Mouse (Mus musculus) CH12.LX (cell line): ENCODE data around the gene Tmem223. TPM values are rescaled to one million over a fixed set of nuclear protein-coding genes. Genes with fewer than 3 reads are reported as not detected.

Source experiments
- DNase-seq: peaks from one replicate; pipeline ENCODE4 v3.0.0-alpha.2; 2013; ENCODE audit errors: extremely low read depth
- H3K27ac ChIP-seq: 2 replicates; pipeline ENCODE4 v1.5.1; 2012; ENCODE audit warnings: low read depth, mild to moderate bottlenecking, control low read depth, moderate library complexity; ENCODE audit not compliant: insufficient read depth
- H3K27me3 ChIP-seq: replicated peaks from 2 replicates; pipeline ENCODE3; 2012; ENCODE audit warnings: inconsistent platforms
- H3K36me3 ChIP-seq, 2 experiments: replicated peaks in 1 of 2; 2 replicates each; pipeline versions ENCODE3 to v1.6.1; 2012; ENCODE audit warnings: inconsistent platforms in 1 of 2, low read length in 1 of 2, mild to moderate bottlenecking in 1 of 2, mixed read lengths in 1 of 2, moderate library complexity in 1 of 2; ENCODE audit not compliant: control insufficient read depth in 1 of 2, insufficient read depth in 1 of 2
- H3K4me1 ChIP-seq, 2 experiments: 2 replicates each; pipeline ENCODE4 v1.6.1; 2012; ENCODE audit warnings: inconsistent platforms in 1 of 2, moderate library complexity in 1 of 2; ENCODE audit not compliant: insufficient read depth in 2 of 2, control insufficient read depth in 1 of 2
- H3K4me2 ChIP-seq: 2 replicates; pipeline ENCODE4 v1.6.1; 2012; ENCODE audit warnings: low read depth, mild to moderate bottlenecking, control low read depth; ENCODE audit not compliant: poor library complexity, insufficient read depth, severe bottlenecking
- H3K4me3 ChIP-seq, 3 experiments: fragments of 150-350 bp in 1 of 3; sonication (generic) in 1 of 3; replicated peaks in 1 of 3; 2 replicates each; pipeline versions ENCODE3 to v1.5.1; 2011 to 2012; ENCODE audit warnings: low read depth in 2 of 3, low read length in 2 of 3, mild to moderate bottlenecking in 2 of 3, moderate library complexity in 2 of 3, control low read depth in 1 of 3, improper control_type of control experiment in 1 of 3, inconsistent platforms in 1 of 3, mixed read lengths in 1 of 3; ENCODE audit not compliant: poor library complexity in 1 of 3
- H3K79me2 ChIP-seq: replicated peaks from 2 replicates; pipeline ENCODE4 v1.6.1; 2012; ENCODE audit warnings: mild to moderate bottlenecking, moderate library complexity; ENCODE audit not compliant: control insufficient read depth, poor library complexity, insufficient read depth, severe bottlenecking; ENCODE audit errors: extremely low read depth
- H3K9ac ChIP-seq: 2 replicates; pipeline ENCODE4 v1.6.1; 2012; ENCODE audit warnings: low read depth, mild to moderate bottlenecking, control low read depth, moderate library complexity; ENCODE audit not compliant: insufficient read depth
- H3K9me3 ChIP-seq: replicated peaks from 2 replicates; pipeline ENCODE3; 2012; ENCODE audit warnings: low read length, inconsistent platforms, mixed read lengths
- BHLHE40 ChIP-seq: IDR thresholded peaks from 2 replicates; pipeline ENCODE4 v1.6.1; 2011; ENCODE audit warnings: mild to moderate bottlenecking, low read depth, low read length, improper control_type of control experiment
- CHD2 ChIP-seq: IDR thresholded peaks from 2 replicates; pipeline ENCODE4 v1.6.1; 2011; ENCODE audit warnings: low read length, improper control_type of control experiment
- CTCF ChIP-seq, 2 experiments: IDR thresholded peaks in 1 of 2; conservative IDR thresholded peaks in 1 of 2; 2 replicates each; pipeline ENCODE4 v1.5.1; 2011 to 2012; ENCODE audit warnings: low read depth in 2 of 2, low read length in 2 of 2, improper control_type of control experiment in 1 of 2, inconsistent platforms in 1 of 2, mild to moderate bottlenecking in 1 of 2, moderate library complexity in 1 of 2
- E2F4 ChIP-seq: IDR thresholded peaks from 2 replicates; pipeline ENCODE4 v1.6.1; 2011; ENCODE audit warnings: low read depth, low read length, improper control_type of control experiment; ENCODE audit not compliant: insufficient replicate concordance
- ELF1 ChIP-seq: IDR thresholded peaks from 2 replicates; pipeline ENCODE4 v1.6.1; 2014; ENCODE audit warnings: low read depth, mild to moderate bottlenecking, inconsistent platforms, low read length, improper control_type of control experiment
- GABPA ChIP-seq: IDR thresholded peaks from 2 replicates; pipeline ENCODE4 v1.6.1; 2012; ENCODE audit warnings: low read depth, low read length, improper control_type of control experiment, inconsistent platforms; ENCODE audit not compliant: insufficient replicate concordance
- HCFC1 ChIP-seq: IDR thresholded peaks from 2 replicates; pipeline ENCODE4 v1.6.1; 2012; ENCODE audit warnings: low read depth, mild to moderate bottlenecking, inconsistent platforms, low read length, improper control_type of control experiment
- IRF4 ChIP-seq: IDR thresholded peaks from 2 replicates; pipeline ENCODE4 v1.6.1; 2014; ENCODE audit warnings: low read depth, mild to moderate bottlenecking, inconsistent platforms, low read length, improper control_type of control experiment
- JUND ChIP-seq: conservative IDR thresholded peaks from 2 replicates; pipeline ENCODE4 v1.6.1; 2011; ENCODE audit warnings: low read depth, low read length, improper control_type of control experiment
- KAT2A ChIP-seq: IDR thresholded peaks from 2 replicates; pipeline ENCODE4 v1.6.1; 2012; ENCODE audit warnings: low read length, improper control_type of control experiment, inconsistent platforms; ENCODE audit not compliant: insufficient replicate concordance
- MAX ChIP-seq: IDR thresholded peaks from 2 replicates; pipeline ENCODE4 v1.6.1; 2011; ENCODE audit warnings: low read length, improper control_type of control experiment
- MEF2A ChIP-seq: IDR thresholded peaks from 2 replicates; pipeline ENCODE4 v1.6.1; 2014; ENCODE audit warnings: low read depth, mild to moderate bottlenecking, inconsistent platforms, low read length, improper control_type of control experiment, borderline replicate concordance
- MYC ChIP-seq: IDR thresholded peaks from 2 replicates; pipeline ENCODE4 v1.6.1; 2011; ENCODE audit warnings: low read depth, mild to moderate bottlenecking, improper control_type of control experiment, low read length
- NRF1 ChIP-seq: IDR thresholded peaks from 2 replicates; pipeline ENCODE4 v1.6.1; 2014; ENCODE audit warnings: low read depth, mild to moderate bottlenecking, inconsistent platforms, low read length, improper control_type of control experiment, moderate library complexity
- POLR2A ChIP-seq: IDR thresholded peaks from 2 replicates; pipeline ENCODE4 v1.6.1; 2011; ENCODE audit warnings: low read depth, mild to moderate bottlenecking, improper control_type of control experiment, low read length
- POLR2AphosphoS2 ChIP-seq: IDR thresholded peaks from 2 replicates; pipeline ENCODE4 v1.6.1; 2011; ENCODE audit warnings: low read depth, low read length, improper control_type of control experiment
- SIN3A ChIP-seq: IDR thresholded peaks from 2 replicates; pipeline ENCODE4 v1.6.1; 2012; ENCODE audit warnings: low read length, improper control_type of control experiment, inconsistent platforms
- SMC3 ChIP-seq: IDR thresholded peaks from 2 replicates; pipeline ENCODE4 v1.6.1; 2011; ENCODE audit warnings: low read depth, low read length, improper control_type of control experiment
- TBP ChIP-seq: conservative IDR thresholded peaks from 2 replicates; pipeline ENCODE4 v1.6.1; 2011; ENCODE audit warnings: low read depth, low read length, improper control_type of control experiment
- TCF12 ChIP-seq: IDR thresholded peaks from 2 replicates; pipeline ENCODE4 v1.6.1; 2014; ENCODE audit warnings: low read depth, mild to moderate bottlenecking, inconsistent platforms, low read length, improper control_type of control experiment
- ZKSCAN1 ChIP-seq: IDR thresholded peaks from 2 replicates; pipeline ENCODE4 v1.6.1; 2012; ENCODE audit warnings: low read depth, inconsistent platforms, low read length, improper control_type of control experiment, borderline replicate concordance
- ZMIZ1 ChIP-seq: IDR thresholded peaks from 2 replicates; pipeline ENCODE4 v1.6.1; 2012; ENCODE audit warnings: low read depth, mild to moderate bottlenecking, inconsistent platforms, low read length, improper control_type of control experiment
- ZNF384 ChIP-seq: IDR thresholded peaks from 2 replicates; pipeline ENCODE4 v1.6.1; 2012; ENCODE audit warnings: low read depth, low read length, improper control_type of control experiment, inconsistent platforms
- dilution Hi-C: fragments of 300-500 bp; cut with MboI; formaldehyde crosslinking; loops from 2 replicates; pipeline ENCODE4 v1.14.3; 2020; ENCODE audit warnings: low sequenced_read_pairs; ENCODE audit not compliant: extremely low pct_unique_long_range_greater_than_20kb, extremely low pct_ligation_motif_present
- in situ Hi-C: fragments of 300-500 bp; cut with MboI; formaldehyde crosslinking; loops from 3 replicates; pipeline ENCODE4 v1.14.3; 2019; ENCODE audit warnings: low sequenced_read_pairs, low pct_ligation_motif_present, low pct_unique_long_range_greater_than_20kb, mixed read lengths
- polyA plus RNA-seq: library from polyadenylated mRNA; unstranded; fragments of >175 nt; gene quantifications from 2 replicates; pipeline ENCODE4 v1.2.1, GENCODE M21; 2012; ENCODE audit warnings: low read depth; ENCODE audit not compliant: insufficient read length
- total RNA-seq, 2 experiments: library from RNA; depleted of rRNA; stranded (reverse); fragments of 300-350 nt in 1 of 2; fragments of >200 nt in 1 of 2; gene quantifications; 2 replicates each; pipeline ENCODE4 v1.2.3; 2012 to 2014

The Tmem223 gene
- total and polyA plus RNA-seq, 3 experiments, result 45.7 to 106 (median 56.5) TPM

GRCm38 (mm10) chr19:8726609-8727390 is 44.0 kb upstream of the Tmem223 start:
- H3K27ac ChIP-seq, result no peak overlapping the region
- no peaks in the 10 kb centered on the region for H3K9me3 ChIP-seq
- peak overlapping the region; percentile 68 for H3K4me2 ChIP-seq
- TF ChIP-seq ZNF384 (no peak), SMC3 (0 out of 2 replicates have a peak, but pooled peaks have one; percentile 1), MEF2A (no peak), SIN3A (0 out of 2 replicates have a peak, but pooled peaks have one; percentile 10), POLR2A (peak; percentile 49), E2F4 (no peak), TCF12 (no peak), BHLHE40 (no peak), MAX (0 out of 2 replicates have a peak, but pooled peaks have one; percentile 27), ZKSCAN1 (no peak), CTCF (conservative IDR thresholded peaks at IDR 0.05 in 1 of 2, IDR thresholded peaks at IDR 0.05 in 1 of 2; ENCODE audit: low read depth in 2 of 2, low read length in 2 of 2) (no peak), IRF4 (no peak), MYC (0 out of 2 replicates have a peak, but pooled peaks have one; percentile 34), CHD2 (no peak; the same call in 1 of the 2 replicates), TBP (no peak), JUND (no peak), ELF1 (no peak), ZMIZ1 (peak; percentile 73), HCFC1 (no peak), KAT2A (0 out of 2 replicates have a peak, but pooled peaks have one; percentile 40), NRF1 (no peak), GABPA (no peak), POLR2AphosphoS2 (peak; percentile 98)
- TF ChIP-seq, all 38 proteins: peak for 8
- H3K4me1 ChIP-seq, result peaks cover 2 to 21% of the 10 kb centered on the region in 2 experiments; a peak in 3 of 4 replicates
- H3K79me2 ChIP-seq, result peaks cover 33% of the 10 kb centered on the region
- no peak for DNase-seq
- H3K36me3 ChIP-seq, result peaks cover 26 to 34% of the 10 kb centered on the region in 2 experiments
- dilution Hi-C loops, result no loop called here
- H3K27me3 ChIP-seq, result no peaks in the 10 kb centered on the region
- peak overlapping the region; percentile 100; the same call in 1 of the 2 replicates for H3K9ac ChIP-seq
- peak overlapping the region in 2 of 3 experiments; percentile 17 to 81 for H3K4me3 ChIP-seq
- in situ Hi-C loops, result loop anchor here (25.0 kb wide), 1 partner anchor 386 kb away; no protein-coding TSS in a partner anchor
